In the genomic region with DNA sequence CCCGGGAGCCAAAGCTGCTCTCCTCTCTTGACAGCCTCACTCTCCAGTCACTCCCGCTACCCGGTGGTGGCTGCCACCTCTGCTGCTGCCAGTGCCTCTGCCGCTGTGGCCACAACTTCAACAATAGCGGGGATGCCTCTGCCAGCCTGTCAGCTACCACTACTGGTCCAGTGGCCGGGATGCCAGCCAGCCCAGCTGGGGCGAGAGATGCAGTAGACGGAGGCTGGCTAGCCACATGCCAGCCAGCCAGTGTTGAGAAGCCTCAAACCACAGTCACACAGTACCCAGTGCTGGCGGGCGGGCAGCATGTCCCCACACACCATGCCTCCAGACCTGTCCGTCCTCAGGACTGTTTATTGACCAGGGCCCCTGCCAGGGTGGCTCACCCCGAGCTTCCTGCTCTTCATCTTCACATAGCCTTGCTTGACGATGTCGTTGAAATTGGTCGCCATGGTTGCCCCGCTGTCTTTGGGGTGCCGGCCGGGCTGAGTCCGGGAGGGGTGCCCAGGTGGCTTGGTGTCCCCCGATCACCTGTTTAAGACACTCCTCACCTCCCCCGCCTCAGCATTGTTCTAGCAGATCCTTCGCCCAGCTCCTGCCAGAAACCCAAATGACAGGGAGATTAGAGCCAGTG, we compare ENCODE assay signal across 7 mouse cellular contexts. TPM values are rescaled to one million over a fixed set of nuclear protein-coding genes. Genes with fewer than 3 reads are reported as not detected.
DNase-seq lines count a peak whose midpoint lies in the region; ATAC-seq and TF ChIP-seq lines count a peak whose summit lies in the region.

No protein-coding gene starts in this region.

- H3K4me2 ChIP-seq in forebrain, embryonic 12.5 days: peak overlapping the region; percentile 78
- peak overlapping the region; percentile 80 for H3K4me2 ChIP-seq in intestine, embryonic 14.5 days (ENCODE audit: low read length)
- H3K4me2 ChIP-seq in liver, embryonic 13.5 days: peak overlapping the region; percentile 66

- 2% methylated on average over 22 of the region's 22 CpGs for WGBS in forebrain, embryonic 12.5 days
- WGBS in intestine, embryonic 14.5 days: 12% methylated on average over 22 of the region's 22 CpGs
- WGBS in liver, embryonic 13.5 days (ENCODE audit: insufficient replicate concordance): 14% methylated on average over 22 of the region's 22 CpGs

- TF ChIP-seq CTCF in MEL (IDR thresholded peaks at IDR 0.05 in 2 of 3, conservative IDR thresholded peaks at IDR 0.05 in 1 of 3; ENCODE audit: control insufficient read depth in 1 of 3, insufficient read depth in 1 of 3, low read depth in 2 of 3, low read length in 3 of 3, poor library complexity in 1 of 3, severe bottlenecking in 1 of 3): no peak

- no peaks in the 10 kb centered on the region for H3K9me3 ChIP-seq in MEL (replicated peaks; ENCODE audit: insufficient read depth, low read length)
- H3K9me3 ChIP-seq in forebrain, embryonic 12.5 days: no peaks in the 10 kb centered on the region
- no peaks in the 10 kb centered on the region for H3K9me3 ChIP-seq in intestine, embryonic 14.5 days (ENCODE audit: control insufficient read depth, low read length)
- H3K9me3 ChIP-seq in liver, embryonic 13.5 days (replicated peaks): no peaks in the 10 kb centered on the region

- TF ChIP-seq EP300 in MEL (IDR thresholded peaks at IDR 0.05; ENCODE audit: low read depth in 1 of 2, low read length in 2 of 2): no peak

- TF ChIP-seq RAD21 in MEL (IDR thresholded peaks at IDR 0.05; ENCODE audit: low read depth, low read length): no peak

- peaks cover 0 to 8% of the 10 kb centered on the region in 2 experiments; a peak in 2 of 4 replicates for H3K4me1 ChIP-seq in MEL (ENCODE audit: control insufficient read depth in 1 of 2, insufficient read depth in 2 of 2, low read length in 2 of 2)
- peaks cover 62% of the 10 kb centered on the region for H3K4me1 ChIP-seq in forebrain, embryonic 12.5 days
- H3K4me1 ChIP-seq in intestine, embryonic 14.5 days (replicated peaks; ENCODE audit: control insufficient read depth, insufficient read depth, low read length): peaks cover 38% of the 10 kb centered on the region
- peaks cover 84% of the 10 kb centered on the region for H3K4me1 ChIP-seq in liver, embryonic 13.5 days (replicated peaks)

- peak; percentile 22 for DNase-seq in CD4-positive, CD25-positive, alpha-beta regulatory T cell, adult 2 months (ENCODE audit: low read depth, low spot score)
- DNase-seq in MEL (ENCODE audit: low read depth, low spot score): no peak
- peak; percentile 69 for DNase-seq in intestine, embryonic 14.5 days (ENCODE audit: low spot score)
- DNase-seq in liver, embryonic 13.5 days: no peak
- DNase-seq in natural killer cell, adult 2 months (ENCODE audit: low spot score in 2 of 2): peak; percentile 51 to 66
- no peak for DNase-seq in yolk sac, embryonic 10.5 days (ENCODE audit: low spot score)

- ATAC-seq in forebrain, embryonic 12.5 days (ENCODE audit: low FRiP score): peak; percentile 49
- ATAC-seq in intestine, embryonic 14.5 days (replicated peaks; ENCODE audit: low FRiP score, low TSS enrichment, low read depth): peak; percentile 4; the same call in 1 of the 2 replicates
- no peak for ATAC-seq in liver, embryonic 13.5 days (ENCODE audit: low read depth)

- H3K9ac ChIP-seq in MEL (ENCODE audit: control insufficient read depth, low read depth, low read length, poor library complexity, severe bottlenecking): peak overlapping the region; percentile 41
- H3K9ac ChIP-seq in forebrain, embryonic 12.5 days: peak overlapping the region; percentile 60
- peak overlapping the region; percentile 41 for H3K9ac ChIP-seq in intestine, embryonic 14.5 days (ENCODE audit: low read length)
- H3K9ac ChIP-seq in liver, embryonic 13.5 days: peak overlapping the region; percentile 52

- H3K79me2 ChIP-seq in MEL (ENCODE audit: control insufficient read depth, insufficient read depth, low read length, poor library complexity): no peaks in the 10 kb centered on the region

- no peaks in the 10 kb centered on the region for H3K27me3 ChIP-seq in MEL (ENCODE audit: control insufficient read depth in 1 of 2, insufficient read depth in 2 of 2, low read length in 2 of 2)
- H3K27me3 ChIP-seq in forebrain, embryonic 12.5 days: peaks cover 32% of the 10 kb centered on the region
- H3K27me3 ChIP-seq in intestine, embryonic 14.5 days (replicated peaks; ENCODE audit: control insufficient read depth, insufficient read depth, low read length): 0 out of 2 replicates have a peak, but pooled peaks cover 4% of the 10 kb centered on the region
- peaks cover 51% of the 10 kb centered on the region for H3K27me3 ChIP-seq in liver, embryonic 13.5 days

- no peaks in the 10 kb centered on the region for H3K36me3 ChIP-seq in MEL (ENCODE audit: control insufficient read depth in 1 of 2, insufficient read depth in 2 of 2, low read length in 2 of 2)
- H3K36me3 ChIP-seq in forebrain, embryonic 12.5 days (replicated peaks): peaks cover 16% of the 10 kb centered on the region
- H3K36me3 ChIP-seq in intestine, embryonic 14.5 days (ENCODE audit: control insufficient read depth, insufficient read depth, low read length): peaks cover 16% of the 10 kb centered on the region
- peaks cover 52% of the 10 kb centered on the region for H3K36me3 ChIP-seq in liver, embryonic 13.5 days

- peak overlapping the region; percentile 38 to 46; a peak in 3 of 4 replicates for H3K4me3 ChIP-seq in MEL (ENCODE audit: control insufficient read depth in 1 of 2, insufficient read depth in 1 of 2, low read depth in 2 of 2, low read length in 2 of 2)
- H3K4me3 ChIP-seq in forebrain, embryonic 12.5 days (replicated peaks): peak overlapping the region; percentile 48
- H3K4me3 ChIP-seq in intestine, embryonic 14.5 days (ENCODE audit: low read depth, low read length): peak overlapping the region; percentile 47
- peak overlapping the region; percentile 42 for H3K4me3 ChIP-seq in liver, embryonic 13.5 days (replicated peaks)

- H3K27ac ChIP-seq in MEL (ENCODE audit: control insufficient read depth, low read depth, low read length): no peak overlapping the region
- peak overlapping the region; percentile 36; the same call in 1 of the 2 replicates for H3K27ac ChIP-seq in forebrain, embryonic 12.5 days
- no peak overlapping the region for H3K27ac ChIP-seq in intestine, embryonic 14.5 days (ENCODE audit: low read depth)
- H3K27ac ChIP-seq in liver, embryonic 13.5 days: no peak overlapping the region

- no peak for TF ChIP-seq POLR2A in MEL (IDR thresholded peaks at IDR 0.05; ENCODE audit: control insufficient read depth in 1 of 2, insufficient read depth in 1 of 2, low read depth in 1 of 2, low read length in 2 of 2, poor library complexity in 1 of 2)

TF ChIP-seq in MEL, 35 proteins besides CTCF, POLR2A, EP300 and RAD21:
- no peak for TF ChIP-seq MAFK (IDR thresholded peaks at IDR 0.05; ENCODE audit: borderline replicate concordance, low read depth, low read length)
- no peak for TF ChIP-seq ZMIZ1 (IDR thresholded peaks at IDR 0.05; ENCODE audit: low read depth, low read length)
- TF ChIP-seq NRF1 (IDR thresholded peaks at IDR 0.05; ENCODE audit: insufficient read depth, low read depth, low read length, poor library complexity, severe bottlenecking): no peak

RNA-seq across cellular contexts. Expression of a gene that starts 5.5 kb away (rescaled TPM):
- total RNA-seq in MEL (2012; rRNA removed): 1.5 TPM in 2 replicates
- 1 to 10 TPM in 1 of 2 experiments, not detected in 1; 3.2 TPM for polyA plus RNA-seq in MEL (2012; ENCODE audit: insufficient read depth in 1 of 2, insufficient read length in 2 of 2, low read depth in 1 of 2, low replicate concordance in 2 of 2, missing spikeins in 1 of 2)
- polyA plus RNA-seq in forebrain, embryonic 12.5 days (2016; fragmentation: Nextera tagmentation; extraction: Ambion mirVana): 22.0 and 25.1 TPM in 2 replicates
- polyA plus RNA-seq in intestine, embryonic 14.5 days (2014; fragmentation: Nextera tagmentation; extraction: Ambion mirVana): 24.1 and 27.7 TPM in 2 replicates
- polyA plus RNA-seq in liver, embryonic 13.5 days (2015; fragmentation: Nextera tagmentation; extraction: Ambion mirVana): 9.3 and 9.8 TPM in 2 replicates

RNA-seq across cellular contexts. Expression of a gene that starts 13.3 kb away (rescaled TPM):
- 92.0 and 92.5 TPM in 2 replicates for total RNA-seq in MEL (2012; rRNA removed)
- 100 to 1,000 TPM; 151 to 181 TPM for polyA plus RNA-seq in MEL (2012; ENCODE audit: insufficient read depth in 1 of 2, insufficient read length in 2 of 2, low read depth in 1 of 2, low replicate concordance in 2 of 2, missing spikeins in 1 of 2)
- polyA plus RNA-seq in forebrain, embryonic 12.5 days (2016; fragmentation: Nextera tagmentation; extraction: Ambion mirVana): 144 and 147 TPM in 2 replicates
- 160 and 171 TPM in 2 replicates for polyA plus RNA-seq in intestine, embryonic 14.5 days (2014; fragmentation: Nextera tagmentation; extraction: Ambion mirVana)
- 94.5 and 95.3 TPM in 2 replicates for polyA plus RNA-seq in liver, embryonic 13.5 days (2015; fragmentation: Nextera tagmentation; extraction: Ambion mirVana)

RNA-seq across cellular contexts. Expression of a gene that starts 32.4 kb away (rescaled TPM):
- 102 and 122 TPM in 2 replicates for total RNA-seq in MEL (2012; rRNA removed)
- 100 to 1,000 TPM in 1 of 2 experiments, not detected in 1; 263 TPM for polyA plus RNA-seq in MEL (2012; ENCODE audit: insufficient read depth in 1 of 2, insufficient read length in 2 of 2, low read depth in 1 of 2, low replicate concordance in 2 of 2, missing spikeins in 1 of 2)
- polyA plus RNA-seq in forebrain, embryonic 12.5 days (2016; fragmentation: Nextera tagmentation; extraction: Ambion mirVana): 170 and 179 TPM in 2 replicates
- polyA plus RNA-seq in intestine, embryonic 14.5 days (2014; fragmentation: Nextera tagmentation; extraction: Ambion mirVana): 94.9 and 102 TPM in 2 replicates
- 66.7 and 68.0 TPM in 2 replicates for polyA plus RNA-seq in liver, embryonic 13.5 days (2015; fragmentation: Nextera tagmentation; extraction: Ambion mirVana)

RNA-seq across cellular contexts. Expression of a gene that starts 32.5 kb away (rescaled TPM):
- total RNA-seq in MEL (2012; rRNA removed): 84.6 and 91.9 TPM in 2 replicates
- 100 to 1,000 TPM in 1 of 2 experiments, not detected in 1; 169 TPM for polyA plus RNA-seq in MEL (2012; ENCODE audit: insufficient read depth in 1 of 2, insufficient read length in 2 of 2, low read depth in 1 of 2, low replicate concordance in 2 of 2, missing spikeins in 1 of 2)
- 47.8 and 52.3 TPM in 2 replicates for polyA plus RNA-seq in forebrain, embryonic 12.5 days (2016; fragmentation: Nextera tagmentation; extraction: Ambion mirVana)
- 81.6 and 83.4 TPM in 2 replicates for polyA plus RNA-seq in intestine, embryonic 14.5 days (2014; fragmentation: Nextera tagmentation; extraction: Ambion mirVana)
- polyA plus RNA-seq in liver, embryonic 13.5 days (2015; fragmentation: Nextera tagmentation; extraction: Ambion mirVana): 51.4 and 51.5 TPM in 2 replicates

RNA-seq across cellular contexts. Expression of a gene that starts 47.3 kb away (rescaled TPM):
- 1.6 and 1.7 TPM in 2 replicates for total RNA-seq in MEL (2012; rRNA removed)
- polyA plus RNA-seq in MEL (2012; ENCODE audit: insufficient read depth in 1 of 2, insufficient read length in 2 of 2, low read depth in 1 of 2, low replicate concordance in 2 of 2, missing spikeins in 1 of 2): 1 to 10 TPM in 1 of 2 experiments, not detected in 1; 6.8 TPM
- polyA plus RNA-seq in forebrain, embryonic 12.5 days (2016; fragmentation: Nextera tagmentation; extraction: Ambion mirVana): 11.8 and 15.9 TPM in 2 replicates
- polyA plus RNA-seq in intestine, embryonic 14.5 days (2014; fragmentation: Nextera tagmentation; extraction: Ambion mirVana): 27.5 and 28.2 TPM in 2 replicates
- 3.5 TPM in 2 replicates for polyA plus RNA-seq in liver, embryonic 13.5 days (2015; fragmentation: Nextera tagmentation; extraction: Ambion mirVana)

Comparison
In these comparisons a context has a peak if more than half of its experiments do, and no peak if none do; other contexts are left out.
1. DNase-seq: peak in CD4-positive, CD25-positive, alpha-beta regulatory T cell, adult 2 months (single experiment), intestine, embryonic 14.5 days (single experiment) and natural killer cell, adult 2 months (2 of 2); none in MEL (single experiment), liver, embryonic 13.5 days (single experiment) and yolk sac, embryonic 10.5 days (single experiment).
2. Peak in every context shown above with its lines, with median percentiles within 50 percentile points of each other: H3K4me3 ChIP-seq, H3K9ac ChIP-seq and H3K4me2 ChIP-seq.